Mouse (Mus musculus): ENCODE data around the gene Cox6b1.

The Cox6b1 gene

GRCm38 (mm10) chr7:30584339-30584738 is 41.6 kb downstream of the Cox6b1 start:
- DNase-seq, result no peak

DNA sequence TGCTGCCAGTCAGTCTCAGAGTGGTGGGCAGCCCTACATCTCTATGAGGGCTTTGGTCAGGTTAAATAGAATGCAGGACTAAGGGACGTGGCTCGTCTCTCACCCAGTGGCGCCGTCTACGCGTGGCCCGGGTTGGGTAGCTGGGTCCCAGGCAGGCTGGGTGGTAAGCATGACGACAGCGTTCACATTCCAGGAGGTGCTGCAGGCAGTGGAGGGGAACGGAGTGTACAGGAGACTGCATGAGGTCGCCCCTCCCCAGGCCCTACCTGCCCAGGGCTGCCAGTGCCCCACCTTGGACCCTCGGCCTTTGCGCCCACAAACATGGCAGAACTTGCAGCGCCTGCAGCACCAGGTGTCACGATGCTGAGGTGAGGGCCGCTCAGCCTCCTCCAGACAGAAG is 44.4 kb downstream of the Cox6b1 start:
- peak; percentile 37 for DNase-seq

GRCm38 (mm10) chr7:30579950-30580349 is 46.0 kb downstream of the Cox6b1 start:
- DNase-seq, result no peak

- peak; percentile 88 for DNase-seq
Observed at GRCm38 (mm10) chr7:30572969-30573368, 53.0 kb downstream of the Cox6b1 start.

DNA sequence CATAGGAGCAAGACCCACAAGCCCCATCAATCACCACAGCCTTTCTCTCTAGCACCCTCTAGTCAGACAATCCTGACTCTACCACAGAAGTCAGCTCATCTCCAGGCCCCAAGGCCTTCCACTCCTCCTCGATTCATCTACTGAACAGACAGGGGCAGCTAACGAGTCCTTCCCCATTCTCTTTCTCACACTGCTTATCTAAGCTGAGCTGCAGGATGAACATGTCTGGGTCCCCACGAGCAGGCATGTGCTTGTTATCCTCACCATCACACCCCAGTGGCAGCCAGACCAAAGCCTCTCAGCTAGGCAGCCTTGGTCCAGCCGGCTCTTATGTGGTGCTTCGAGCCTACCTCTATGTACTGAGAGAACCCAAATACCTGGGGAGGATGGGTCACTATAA is 53.6 kb downstream of the Cox6b1 start:
- no peak for DNase-seq

GRCm38 (mm10) chr7:30567555-30567954 is 58.4 kb downstream of the Cox6b1 start:
- no peak for DNase-seq

All from cerebellum, adult 9-11 months (tissue).